Mouse (Mus musculus): ENCODE data around the gene Serpinb6d.

Serpinb6d gene

DNA sequence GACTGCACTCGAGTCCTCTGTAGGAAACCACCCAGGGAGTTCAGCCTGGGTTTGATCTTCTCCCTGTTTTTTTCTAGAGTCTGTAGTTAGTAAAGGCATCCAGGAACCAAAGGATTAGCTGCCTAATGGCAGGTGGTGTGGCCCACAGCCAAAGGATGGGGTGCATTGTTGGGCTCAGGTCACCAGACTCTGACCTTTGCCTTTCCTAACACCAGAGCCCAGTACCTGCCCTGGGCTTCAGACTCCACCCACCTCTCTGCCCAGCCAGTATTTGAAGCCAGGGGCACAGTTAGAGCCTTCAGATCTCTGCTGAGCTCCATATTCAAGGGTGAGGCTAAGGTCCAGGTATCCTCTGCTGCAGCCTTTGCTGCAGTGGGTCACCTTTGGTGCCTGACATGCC lies at the start of gene Serpinb6d:
TSS of gene Serpinb6d (plus strand) at position 301 of the 400 bp plus-strand sequence.
- no peak for DNase-seq (ENCODE audit: low read depth)

DNA sequence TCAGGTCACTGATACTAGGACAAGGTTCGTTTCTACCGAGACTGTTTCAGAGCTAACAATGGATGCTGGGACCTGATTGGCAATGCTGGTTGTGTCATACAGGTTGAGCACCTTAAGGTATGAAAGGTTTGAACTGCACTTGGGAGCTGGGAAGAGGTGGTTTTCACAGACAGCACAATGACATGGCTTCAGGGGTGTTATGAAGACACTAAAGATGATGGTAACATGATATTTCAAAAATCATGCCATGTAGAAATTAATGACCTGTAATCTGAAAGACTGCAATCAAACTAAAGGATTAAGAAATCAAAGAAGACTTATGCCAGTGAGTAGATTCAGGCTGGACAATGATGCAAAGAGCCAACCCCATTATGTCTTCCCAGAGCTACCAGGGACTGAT lies 38.3 kb upstream of the Serpinb6d start:
- no peak for DNase-seq (ENCODE audit: low read depth)

DNA sequence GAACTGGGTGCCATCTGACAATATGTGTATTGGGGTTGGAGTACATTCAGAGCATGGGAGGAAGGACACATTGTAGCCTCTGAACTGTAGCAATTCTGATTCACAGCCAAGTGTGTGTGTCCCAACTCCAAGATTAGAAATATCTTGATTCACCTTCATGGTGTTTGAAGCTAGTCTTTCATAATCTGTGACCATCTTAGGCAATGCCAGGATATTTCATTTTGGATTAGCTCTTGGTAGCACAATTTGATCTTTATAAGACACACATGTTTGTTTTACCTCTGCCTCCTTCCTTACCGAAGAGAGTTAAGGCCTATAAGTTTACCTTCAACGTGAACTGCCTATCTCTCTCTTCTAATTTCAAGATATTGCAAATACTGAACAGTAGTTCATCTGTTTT lies 18.7 kb upstream of the Serpinb6d start:
- DNase-seq (ENCODE audit: low read depth): no peak

DNA sequence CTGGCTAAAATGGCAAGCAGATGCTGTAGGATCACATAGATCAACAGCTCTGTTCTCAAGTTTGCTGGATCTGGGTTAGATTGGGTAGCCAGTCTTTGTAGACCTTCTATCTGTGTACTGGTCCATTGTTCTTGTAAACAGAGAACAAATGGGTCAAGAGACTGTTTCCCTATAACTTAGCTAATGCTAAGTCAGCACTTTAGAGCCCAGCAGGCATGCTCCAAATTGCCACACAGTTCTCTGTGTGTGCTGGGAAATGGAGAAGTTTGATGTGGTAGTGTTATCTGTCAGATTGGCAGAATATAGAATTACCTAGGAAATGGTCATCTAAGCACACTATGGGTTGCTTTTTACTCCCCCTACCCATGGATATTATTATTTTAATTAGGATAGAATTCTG lies 1.3 kb downstream of the Serpinb6d start:
- DNase-seq (ENCODE audit: low read depth): no peak

DNA sequence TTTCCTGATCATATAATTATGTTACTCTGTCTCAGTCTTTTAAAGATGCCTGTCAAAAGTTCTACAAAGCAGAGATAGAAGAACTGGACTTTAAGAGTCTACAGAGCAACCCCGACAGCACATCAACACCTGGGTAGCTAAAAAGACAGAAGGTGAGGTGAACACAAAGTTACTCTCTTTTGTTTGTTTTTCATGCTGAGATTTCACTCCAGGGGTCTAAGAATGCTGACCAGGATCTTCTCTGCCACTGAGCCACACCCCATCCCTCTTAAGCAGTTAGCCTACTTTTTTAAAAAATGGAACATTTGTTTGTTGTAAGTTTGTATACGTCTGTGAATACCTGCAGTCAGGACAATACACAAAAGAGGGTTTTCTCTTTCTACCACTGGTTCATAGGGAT lies 59.1 kb downstream of the Serpinb6d start:
- no peak for DNase-seq (ENCODE audit: low read depth)

Measured in NIH3T3 (cell line).